Mouse (Mus musculus) thymus, postnatal 4 days (tissue): ENCODE measurements around the gene Olfr1158.
"Not testable (repeated sequence)": the region's sequence is repeated elsewhere in the genome, so short reads cannot be mapped to it uniquely, and the experiment has no call there.

ENCODE experiments used
- DNase-seq: peaks from one replicate; pipeline ENCODE4 v3.0.0; 2021

The Olfr1158 gene

DNA sequence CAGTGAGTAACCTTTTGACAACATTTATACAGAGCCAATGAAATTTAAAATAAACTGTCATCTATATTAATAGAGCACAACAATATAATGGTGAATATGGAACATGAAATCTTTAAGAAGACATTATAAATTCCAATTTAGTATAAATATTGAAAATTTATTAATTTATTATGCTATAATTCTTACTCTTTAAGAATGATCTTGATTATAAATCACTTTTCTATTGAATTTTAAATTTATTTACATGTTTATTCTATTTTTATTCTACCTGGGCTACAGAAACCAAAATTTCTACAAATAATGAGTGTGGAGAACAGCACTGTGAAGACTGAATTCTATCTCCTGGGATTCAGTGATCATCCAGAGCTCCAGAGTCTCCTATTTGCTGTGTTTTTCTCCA is at the start of gene Olfr1158:
Gene Olfr1158 (plus strand): TSS at position 301 of the 400 bp plus-strand sequence.
- no peak for DNase-seq

DNA sequence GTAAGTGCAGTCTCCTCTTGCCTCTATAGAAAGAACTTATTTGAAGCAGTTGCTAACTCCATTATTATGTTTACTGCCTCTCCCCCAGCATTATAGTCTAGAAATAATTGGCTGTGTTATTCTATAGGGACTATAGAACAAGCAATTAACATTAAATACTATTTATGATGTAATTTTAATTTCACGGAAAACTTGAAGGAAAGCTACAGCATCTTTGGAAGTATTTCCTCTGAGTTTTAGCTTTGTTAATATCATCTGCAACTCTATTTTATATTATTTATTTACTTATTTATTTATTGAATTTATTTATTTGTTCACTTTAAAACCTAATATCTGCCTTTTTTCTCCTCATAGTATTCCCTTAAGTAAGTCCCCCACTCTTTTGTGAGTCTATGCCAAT is 44.9 kb upstream of the Olfr1158 start, which contains the start of gene Olfr1155:
Gene Olfr1155 (minus strand): TSS at position 101 of the 400 bp plus-strand sequence.
- DNase-seq = no peak

DNA sequence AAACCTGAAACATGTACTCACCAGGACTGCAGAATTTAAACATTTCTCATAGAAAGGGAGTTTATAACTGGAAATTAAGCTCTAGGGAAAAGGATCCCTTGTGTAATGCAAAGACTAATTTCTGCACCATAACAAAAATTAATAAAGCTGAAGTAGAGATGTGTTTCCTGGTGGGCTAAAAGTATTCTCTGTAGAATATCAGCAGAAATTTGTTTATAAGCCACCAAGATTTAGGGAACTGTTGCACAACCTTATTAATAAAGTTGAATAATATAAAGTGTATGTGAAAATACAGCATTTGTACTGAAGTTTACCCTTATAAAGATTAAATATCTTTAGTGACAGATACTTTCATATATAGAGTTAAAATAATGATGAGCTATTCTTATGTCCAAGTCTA is 36.9 kb upstream of the Olfr1158 start, which contains the start of gene Olfr1156:
Gene Olfr1156 (minus strand): TSS at position 101 of the 400 bp plus-strand sequence.
- DNase-seq = no peak

DNA sequence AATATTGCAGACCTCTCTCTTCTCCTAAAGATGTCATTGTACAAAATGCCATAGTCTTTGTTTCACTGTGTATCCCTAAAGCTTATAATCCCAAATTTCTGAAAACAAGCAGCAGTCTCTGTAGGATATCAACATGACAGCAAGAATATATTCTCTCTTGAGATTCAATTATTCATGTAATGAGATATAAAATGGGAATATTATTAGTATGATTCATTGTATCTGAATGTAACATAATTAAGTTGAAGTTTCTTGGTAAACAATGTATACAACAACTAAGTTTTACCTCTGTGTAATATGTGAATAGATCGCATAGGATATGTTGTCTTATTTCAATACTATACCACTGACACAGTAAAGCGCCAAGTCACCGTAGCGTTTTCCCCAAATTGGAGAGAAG is 21.7 kb upstream of the Olfr1158 start, which contains the start of gene Olfr1157:
Gene Olfr1157 (minus strand): TSS at position 101 of the 400 bp plus-strand sequence.
- no peak for DNase-seq

DNA sequence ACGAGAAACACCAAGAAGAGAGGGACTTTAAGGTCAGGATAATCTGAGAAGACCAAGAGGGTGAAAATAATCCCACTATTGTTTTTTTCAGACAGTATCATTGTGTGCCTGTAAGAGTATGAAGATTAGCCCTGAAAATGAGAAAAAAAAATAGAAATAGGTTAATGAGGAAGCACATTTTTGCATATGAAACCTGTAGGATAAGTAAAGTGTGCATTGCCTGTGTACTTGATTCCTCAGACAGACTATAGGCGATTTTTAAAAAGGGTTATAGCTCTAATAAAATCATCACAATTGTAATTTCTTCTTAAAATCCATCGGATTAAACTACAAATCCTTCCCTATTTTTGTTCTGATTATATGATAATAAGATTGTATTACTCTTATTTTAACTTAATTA is 15.3 kb upstream of the Olfr1158 start, which contains the start of gene Olfr74:
Gene Olfr74 (minus strand): TSS at position 101 of the 400 bp plus-strand sequence.
- no peak for DNase-seq

DNA sequence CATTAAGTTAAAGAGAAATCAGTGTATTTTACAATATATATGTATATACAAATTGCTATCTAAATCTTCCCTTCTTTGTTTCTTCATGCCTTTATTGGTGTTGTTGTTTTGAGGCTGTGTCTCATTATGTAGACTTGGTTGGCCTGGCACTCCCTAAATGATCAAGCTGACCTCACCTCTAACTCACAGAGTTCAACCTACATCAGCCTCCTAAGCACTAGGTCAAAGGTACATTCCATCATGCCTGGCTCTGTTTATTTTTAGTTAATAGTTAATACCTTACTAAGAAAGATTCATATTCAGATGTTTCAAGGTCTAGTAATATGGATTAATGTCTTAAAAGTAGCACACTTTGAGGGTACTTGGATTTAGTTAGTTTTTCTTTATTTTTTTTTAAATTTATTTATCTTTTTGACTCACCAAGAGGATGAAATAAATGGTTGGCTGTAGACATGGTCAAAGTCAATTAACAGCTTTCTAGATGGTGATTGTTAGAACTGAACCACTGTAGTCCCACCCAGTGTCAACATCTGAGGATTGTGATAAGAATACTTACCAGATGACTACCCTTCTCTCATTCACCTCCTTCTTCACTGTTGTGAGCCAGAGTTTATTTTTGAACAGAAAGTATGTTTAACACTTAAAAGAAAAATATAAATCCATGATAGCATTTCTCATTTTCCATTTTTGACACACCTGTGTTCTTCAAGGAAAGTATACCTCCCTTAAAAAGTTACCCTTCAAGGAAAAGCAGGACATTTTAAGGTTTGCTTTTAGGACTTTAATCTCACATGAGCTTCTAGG is 17.8 kb downstream of the Olfr1158 start, which contains the start of gene Olfr1160:
Gene Olfr1160 (minus strand): TSS at position 754 of the 804 bp plus-strand sequence.
- no peak for DNase-seq

DNA sequence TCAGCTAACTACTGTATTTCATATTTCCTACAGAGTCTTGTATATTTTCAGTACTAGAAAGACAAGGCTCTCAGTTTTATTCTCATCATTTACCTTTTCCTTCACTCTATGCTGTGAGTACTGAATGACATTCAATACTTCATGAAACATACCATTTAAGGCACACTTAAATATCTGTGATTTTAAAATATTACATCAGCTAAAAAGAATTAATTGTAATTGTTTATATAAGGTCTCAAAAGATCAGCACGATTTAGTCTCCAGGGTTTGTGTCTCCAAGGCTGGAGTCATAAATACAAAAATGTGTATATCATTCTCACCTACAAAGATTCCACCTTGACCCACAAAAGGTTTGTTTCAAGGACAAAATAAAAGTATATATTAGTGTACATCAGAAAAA is 32.6 kb downstream of the Olfr1158 start, which contains the start of gene Olfr1161:
Gene Olfr1161 (plus strand): TSS at position 301 of the 400 bp plus-strand sequence.
- not testable (repeated sequence) for DNase-seq

DNA sequence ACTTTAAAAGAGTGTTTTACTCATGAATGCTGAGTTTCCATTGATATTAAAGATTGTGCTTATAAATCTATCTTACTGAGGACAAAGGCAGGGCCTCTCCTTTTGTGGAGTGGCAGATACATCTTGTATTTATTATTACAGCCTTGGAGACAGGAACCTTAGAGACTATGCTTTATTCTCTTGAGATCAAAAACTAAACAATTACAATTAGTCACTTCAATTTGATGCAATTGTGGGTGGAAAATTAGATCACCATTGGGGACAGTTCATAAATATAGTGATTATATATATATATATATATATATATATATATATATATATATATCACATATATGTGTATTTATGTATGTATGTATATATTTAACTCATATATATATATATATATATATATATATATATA is 47.7 kb downstream of the Olfr1158 start, which contains the start of gene Olfr73:
Gene Olfr73 (minus strand): TSS at position 101 of the 400 bp plus-strand sequence.
- DNase-seq = no peak
